Mouse (Mus musculus) forebrain, postnatal 0 days (tissue): Measurements from ENCODE around the gene Vars. TPM values are rescaled to one million over a fixed set of nuclear protein-coding genes. Genes with fewer than 3 reads are reported as not detected.
"Not testable (repeated sequence)": the region's sequence is repeated elsewhere in the genome, so short reads cannot be mapped to it uniquely, and the experiment has no call there.

Source experiments
- ATAC-seq: fragments of 200-750 bp; cut with Nextera tagmentation; 2 replicates; pipeline ENCODE4 v1.8.0; 2017; ENCODE audit warnings: mild to moderate bottlenecking, moderate library complexity
- DNase-seq: peaks from one replicate; pipeline ENCODE4 v3.0.0-alpha.2; 2015
- H3K27ac ChIP-seq: fragments of 300-500 bp; sonication (generic); 2 replicates; pipeline ENCODE4 v1.5.1; 2014; ENCODE audit warnings: low read depth, mild to moderate bottlenecking, antibody characterized with exemption, low read length, moderate library complexity, mixed read lengths
- H3K27me3 ChIP-seq: fragments of 300-500 bp; sonication (generic); 2 replicates; pipeline ENCODE4 v1.6.1; 2014; ENCODE audit warnings: mild to moderate bottlenecking, low read length, mixed read lengths; ENCODE audit not compliant: insufficient read depth
- H3K36me3 ChIP-seq: fragments of 300-500 bp; sonication (generic); 2 replicates; pipeline ENCODE4 v1.6.1; 2014; ENCODE audit warnings: mild to moderate bottlenecking, moderate library complexity; ENCODE audit not compliant: insufficient read depth
- H3K4me1 ChIP-seq: fragments of 300-500 bp; sonication (generic); 2 replicates; pipeline ENCODE4 v1.6.1; 2014; ENCODE audit warnings: antibody characterized with exemption; ENCODE audit not compliant: insufficient read depth
- H3K4me2 ChIP-seq: fragments of 300-500 bp; sonication (generic); 2 replicates; pipeline ENCODE4 v1.6.1; 2014; ENCODE audit warnings: low read depth, mild to moderate bottlenecking, moderate library complexity
- H3K4me3 ChIP-seq: fragments of 300-500 bp; sonication (generic); 2 replicates; pipeline ENCODE4 v1.5.1; 2014; ENCODE audit warnings: low read depth, low read length, mixed read lengths
- H3K9ac ChIP-seq: fragments of 300-500 bp; sonication (generic); 2 replicates; pipeline ENCODE4 v1.6.1; 2014; ENCODE audit warnings: mild to moderate bottlenecking
- H3K9me3 ChIP-seq: fragments of 300-500 bp; sonication (generic); 2 replicates; pipeline ENCODE4 v1.6.1; 2016; ENCODE audit warnings: low read length
- CTCF ChIP-seq: sonication (generic); IDR thresholded peaks from 2 replicates; pipeline ENCODE4 v1.5.1; 2016; ENCODE audit warnings: antibody characterized with exemption, control low read depth, low read depth
- WGBS: fragments of 180-500 bp; shearing (Covaris S2); extraction: QIAGEN DNeasy Blood & Tissue Kit; methylation state at CpG from one replicate; pipeline ENCODE4 v1.1.7; 2014; 5-methylcytosine and 5-hydroxymethylcytosine counted together
- polyA plus RNA-seq: library from polyadenylated mRNA; unstranded; fragments of >200 nt; fragmentation: Nextera tagmentation; extraction: Ambion mirVana; gene quantifications from 2 replicates; pipeline ENCODE4 v1.2.1, GENCODE M21; 2015
- total RNA-seq: library from RNA; depleted of rRNA; stranded (reverse); fragments of >200 nt; gene quantifications from 2 replicates; pipeline ENCODE4 v1.2.3, GENCODE M21; 2014

Gene Vars
- total and polyA plus RNA-seq, 2 experiments from 2014 or later, result 45.4 to 93.4 TPM

DNA sequence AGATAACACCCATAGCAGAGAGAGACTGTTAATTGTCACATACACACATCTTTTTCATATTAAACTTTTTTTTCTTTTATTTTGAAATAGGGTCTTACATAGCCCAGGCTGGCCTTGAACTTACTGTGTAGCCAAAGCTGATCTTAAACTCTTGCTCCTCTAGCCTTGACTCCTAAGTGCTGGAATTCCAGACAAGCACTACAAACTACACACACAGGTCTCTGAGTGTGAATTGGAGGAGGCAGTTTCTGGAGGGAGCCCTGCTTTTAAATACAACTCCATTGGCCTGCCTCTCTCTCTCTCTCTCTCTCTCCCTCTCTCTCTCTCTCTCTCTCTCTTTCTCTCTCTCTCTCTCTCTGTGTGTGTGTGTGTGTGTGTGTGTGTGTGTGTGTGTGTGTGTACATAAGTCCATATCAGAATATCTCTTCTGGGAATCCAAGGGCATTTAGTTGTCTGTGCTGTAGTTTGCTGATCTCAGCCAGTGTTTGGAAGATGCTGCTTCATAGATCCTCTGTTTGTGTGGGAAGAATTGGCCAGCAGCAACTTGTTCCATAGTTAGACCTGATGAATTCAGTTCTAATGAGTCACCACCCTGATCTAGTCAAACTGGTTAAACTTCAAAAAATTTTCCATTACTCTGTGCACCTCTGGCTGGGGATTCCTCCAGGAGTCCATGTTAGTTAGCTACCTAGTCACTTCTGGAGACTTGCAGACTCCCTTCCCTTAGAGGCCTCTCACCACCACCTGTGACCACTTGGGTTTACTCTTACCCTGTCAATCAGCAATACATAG, 39.9 kb upstream of the Vars start:
- H3K4me1 ChIP-seq, result no peaks in the 10 kb centered on the region
- ATAC-seq, result no peak
- no peak overlapping the region for H3K9ac ChIP-seq
- no peaks in the 10 kb centered on the region for H3K36me3 ChIP-seq
- H3K4me3 ChIP-seq, result no peak overlapping the region
- no peak overlapping the region for H3K27ac ChIP-seq
- no peak for TF ChIP-seq CTCF
- peaks cover 3% of the 10 kb centered on the region for H3K27me3 ChIP-seq
- DNase-seq, result no peak
- H3K4me2 ChIP-seq, result no peak overlapping the region
- no peaks in the 10 kb centered on the region for H3K9me3 ChIP-seq

DNA sequence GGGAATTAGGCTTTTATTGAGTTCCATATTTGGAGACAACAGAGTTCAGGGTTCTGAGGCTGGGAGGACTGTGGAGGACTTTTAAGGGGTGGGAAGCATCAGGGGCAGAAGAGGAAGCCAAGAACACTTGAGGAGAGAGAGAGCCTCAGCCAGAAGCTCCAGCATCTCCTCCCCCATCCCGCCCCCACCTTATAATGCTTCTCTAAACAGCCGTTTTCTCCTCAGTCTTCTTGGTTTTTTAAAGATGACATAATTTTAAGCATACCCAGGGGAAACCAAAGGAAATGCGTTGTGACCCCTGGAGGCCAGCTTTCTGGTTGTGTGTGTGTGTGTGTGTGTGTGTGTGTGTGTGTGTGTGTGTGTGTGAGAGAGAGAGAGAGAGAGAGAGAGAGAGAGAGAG, 38.7 kb upstream of the Vars start:
- no peak overlapping the region for H3K4me2 ChIP-seq
- 39% methylated on average over 3 of the region's 3 CpGs for WGBS
- ATAC-seq, result no peak
- no peak overlapping the region for H3K9ac ChIP-seq
- H3K4me1 ChIP-seq, result no peaks in the 10 kb centered on the region
- no peaks in the 10 kb centered on the region for H3K36me3 ChIP-seq
- no peak overlapping the region for H3K27ac ChIP-seq
- peaks cover 3% of the 10 kb centered on the region for H3K27me3 ChIP-seq
- no peak overlapping the region for H3K4me3 ChIP-seq
- no peak for DNase-seq
- H3K9me3 ChIP-seq, result no peaks in the 10 kb centered on the region
- TF ChIP-seq CTCF, result no peak

- H3K9ac ChIP-seq, result no peak overlapping the region
- no peak overlapping the region for H3K4me3 ChIP-seq
- H3K36me3 ChIP-seq, result no peaks in the 10 kb centered on the region
- H3K4me1 ChIP-seq, result no peaks in the 10 kb centered on the region
- no peak for TF ChIP-seq CTCF
- WGBS, result 40% methylated on average over 1 of the region's 1 CpGs
- H3K4me2 ChIP-seq, result no peak overlapping the region
- H3K27ac ChIP-seq, result no peak overlapping the region
- no peak for ATAC-seq
- H3K27me3 ChIP-seq, result peaks cover 3% of the 10 kb centered on the region
- no peaks in the 10 kb centered on the region for H3K9me3 ChIP-seq
- no peak for DNase-seq
These were observed 37.9 kb upstream of the Vars start for GRCm38 (mm10) chr17:34962841-34963240.

GRCm38 (mm10) chr17:34964640-34965049, 36.1 kb upstream of the Vars start:
- 20% methylated on average over 1 of the region's 1 CpGs for WGBS
- Histone ChIP-seq H3K9me3 (no peaks in the 10 kb centered on the region), H3K9ac (no peak overlapping the region)

DNA sequence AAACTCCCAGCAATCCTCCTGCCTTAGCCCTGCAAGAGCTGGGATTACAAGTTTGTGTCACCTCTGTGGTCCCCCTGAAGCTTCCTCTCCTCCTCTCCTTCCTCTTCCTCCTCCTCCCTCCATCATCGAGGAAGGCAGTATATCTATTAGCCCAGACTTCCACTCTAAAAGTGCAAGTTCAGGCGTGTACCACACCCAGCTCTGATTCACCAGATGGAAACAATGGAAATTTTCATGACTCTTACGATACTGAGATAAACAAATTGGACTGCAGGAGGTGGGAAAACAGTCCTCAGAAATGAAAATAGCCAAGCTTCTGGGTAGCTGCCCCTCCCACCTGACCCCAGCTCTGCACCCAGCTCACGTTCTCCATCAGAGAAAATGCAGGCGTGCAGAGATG, 35.2 kb upstream of the Vars start:
- H3K4me1 ChIP-seq, result no peaks in the 10 kb centered on the region
- H3K4me3 ChIP-seq, result no peak overlapping the region
- peaks cover 7% of the 10 kb centered on the region for H3K27me3 ChIP-seq
- TF ChIP-seq CTCF, result no peak
- H3K9me3 ChIP-seq, result no peaks in the 10 kb centered on the region
- no peak overlapping the region for H3K9ac ChIP-seq
- no peak overlapping the region for H3K27ac ChIP-seq
- 84% methylated on average over 5 of the region's 5 CpGs for WGBS
- no peaks in the 10 kb centered on the region for H3K36me3 ChIP-seq
- H3K4me2 ChIP-seq, result no peak overlapping the region
- DNase-seq (no peak), ATAC-seq (no peak)

More at GRCm38 (mm10) chr17:34964640-34965049, 36.1 kb upstream of the Vars start:
- H3K36me3 ChIP-seq, result no peaks in the 10 kb centered on the region
- TF ChIP-seq CTCF, result no peak
- H3K4me3 ChIP-seq, result no peak overlapping the region
- no peaks in the 10 kb centered on the region for H3K4me1 ChIP-seq
- H3K27ac ChIP-seq, result no peak overlapping the region
- ATAC-seq (no peak), DNase-seq (no peak)
- H3K27me3 ChIP-seq, result peaks cover 10% of the 10 kb centered on the region
- H3K4me2 ChIP-seq, result no peak overlapping the region

- H3K9ac ChIP-seq, H3K27ac ChIP-seq, H3K4me1 ChIP-seq, ATAC-seq, H3K9me3 ChIP-seq, H3K36me3 ChIP-seq, H3K4me2 ChIP-seq, H3K4me3 ChIP-seq, H3K27me3 ChIP-seq, DNase-seq: not testable (repeated sequence)
- WGBS, result 72% methylated on average over 6 of the region's 11 CpGs
These were observed 31.0 kb upstream of the Vars start, which contains the start of gene Gm20481 for GRCm38 (mm10) chr17:34969822-34970221. TSS of gene Gm20481 (plus strand) at chr17:34969912.

DNA sequence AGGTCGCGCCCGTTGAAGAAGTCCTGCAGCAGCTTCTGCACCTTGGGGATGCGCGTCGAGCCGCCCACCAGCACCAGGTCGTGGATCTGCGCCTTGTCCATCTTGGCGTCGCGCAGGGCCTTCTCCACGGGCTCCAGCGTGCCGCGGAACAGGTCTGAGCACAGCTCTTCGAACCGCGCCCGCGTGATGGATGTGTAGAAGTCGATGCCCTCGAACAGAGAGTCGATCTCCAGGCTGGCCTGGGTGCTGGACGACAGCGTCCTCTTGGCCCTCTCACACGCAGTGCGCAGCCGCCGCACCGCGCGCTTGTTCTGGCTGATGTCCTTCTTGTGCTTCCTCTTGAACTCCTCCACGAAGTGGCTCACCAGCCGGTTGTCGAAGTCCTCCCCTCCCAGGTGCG, 29.9 kb upstream of the Vars start:
- WGBS, result 60% methylated on average over 2 of the region's 37 CpGs
- not testable (repeated sequence) for H3K27me3 ChIP-seq

GRCm38 (mm10) chr17:34971694-34972068, 29.1 kb upstream of the Vars start:
- H3K9me3 ChIP-seq, DNase-seq, H3K27me3 ChIP-seq, H3K36me3 ChIP-seq, H3K9ac ChIP-seq, H3K4me1 ChIP-seq, H3K27ac ChIP-seq: not testable (repeated sequence)
- peak overlapping the region; percentile 39 for H3K4me3 ChIP-seq
- peak; percentile 68 for ATAC-seq
- 0% methylated on average over 20 of the region's 43 CpGs for WGBS
- H3K4me2 ChIP-seq, result peak overlapping the region; percentile 51

More for the DNA sequence above, 29.9 kb upstream of the Vars start:
- ATAC-seq, H3K4me3 ChIP-seq, H3K9ac ChIP-seq, H3K4me1 ChIP-seq, H3K27ac ChIP-seq, DNase-seq, H3K4me2 ChIP-seq, H3K9me3 ChIP-seq, H3K36me3 ChIP-seq: not testable (repeated sequence)

DNA sequence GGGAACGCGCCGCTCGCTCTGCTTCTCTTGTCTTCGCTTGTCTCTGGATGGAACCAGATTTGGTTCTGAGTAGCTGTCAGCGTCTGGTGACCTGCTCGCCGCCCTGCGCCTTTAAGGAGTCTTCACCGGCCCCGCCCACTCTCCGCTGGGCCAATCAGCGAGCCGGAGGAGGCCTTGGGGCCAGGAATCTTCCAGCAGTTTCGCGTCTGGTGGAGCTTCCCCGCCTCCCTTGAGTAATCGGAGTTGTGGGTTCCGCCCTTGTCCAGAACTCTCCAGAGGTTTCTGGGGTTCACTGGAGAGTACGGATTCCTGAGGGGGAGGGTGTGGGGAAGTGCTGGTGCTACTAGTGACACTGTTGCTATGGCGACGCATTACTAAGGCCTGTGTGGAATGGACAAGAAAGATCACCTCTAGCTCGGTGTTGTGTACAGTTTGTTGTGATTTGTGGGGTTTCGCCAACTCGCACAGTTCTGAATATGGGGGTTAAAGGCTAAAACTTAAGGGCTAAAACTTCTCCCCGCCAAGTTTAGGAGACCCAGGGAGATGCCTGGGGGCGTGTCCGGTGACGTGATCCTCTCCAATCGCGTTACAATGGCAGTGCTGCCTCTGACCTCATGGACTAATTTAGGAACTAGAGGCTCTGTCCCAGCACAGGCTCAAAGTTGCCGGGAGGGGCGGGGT, 28.6 kb upstream of the Vars start, which contains the start of the genes Hspa1a and Hspa1l:
Hspa1a (minus strand) TSS at position 88 of the 681 bp plus-strand sequence.
Hspa1l (plus strand) TSS at position 635 of the 681 bp plus-strand sequence.
- H3K36me3 ChIP-seq, H3K27ac ChIP-seq, H3K9ac ChIP-seq, H3K9me3 ChIP-seq, H3K4me1 ChIP-seq, H3K27me3 ChIP-seq: not testable (repeated sequence)
- Histone ChIP-seq H3K4me2 (peak within 1 kb of the TSS; percentile 51), H3K4me3 (peak within 1 kb of the TSS; percentile 39)
- DNase-seq (peak; percentile 77), ATAC-seq (peak; percentile 96)
- WGBS, result under 1% methylated on average over 31 of the region's 33 CpGs
